Mouse (Mus musculus) thymus, adult 2 months (tissue): ENCODE data around the gene Rbms1.

Experiments
- CTCF ChIP-seq: fragments of 200-500 bp; IDR thresholded peaks from 2 replicates; pipeline ENCODE4 v1.5.1; 2012; ENCODE audit warnings: mild to moderate bottlenecking, control low read depth, low read length, moderate library complexity, borderline replicate concordance; ENCODE audit not compliant: control insufficient read depth, poor library complexity, insufficient read depth; ENCODE audit errors: extremely low read depth
- POLR2A ChIP-seq: fragments of 200-500 bp; IDR thresholded peaks from 2 replicates; pipeline ENCODE4 v1.6.1; 2012; ENCODE audit warnings: mild to moderate bottlenecking, low read length, control low read depth, moderate library complexity; ENCODE audit not compliant: control insufficient read depth, poor library complexity, insufficient read depth; ENCODE audit errors: extremely low read depth

DNA sequence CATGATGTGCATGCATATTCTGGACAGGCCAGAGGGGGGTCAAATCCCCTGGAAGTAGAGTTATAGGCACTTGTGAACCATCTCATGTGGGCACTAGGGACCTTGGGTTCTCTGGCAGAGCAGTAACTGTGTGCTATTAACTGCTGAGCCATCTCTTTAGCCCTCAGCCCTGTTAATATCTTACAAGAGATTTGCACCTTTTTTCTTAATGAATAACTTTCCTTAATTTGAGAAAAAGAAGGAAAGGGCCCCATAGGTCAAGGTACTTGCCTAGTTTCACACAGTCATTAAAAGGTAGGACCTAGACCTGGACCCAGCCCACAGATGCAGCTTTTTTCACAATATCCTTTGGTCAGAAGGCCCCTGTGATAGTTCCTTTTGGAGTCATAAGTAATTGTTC lies 246.4 kb downstream of the Rbms1 start:
- TF ChIP-seq CTCF (no peak), POLR2A (no peak)
